14 mouse cellular contexts compared by ENCODE assay signal in the genomic region with DNA sequence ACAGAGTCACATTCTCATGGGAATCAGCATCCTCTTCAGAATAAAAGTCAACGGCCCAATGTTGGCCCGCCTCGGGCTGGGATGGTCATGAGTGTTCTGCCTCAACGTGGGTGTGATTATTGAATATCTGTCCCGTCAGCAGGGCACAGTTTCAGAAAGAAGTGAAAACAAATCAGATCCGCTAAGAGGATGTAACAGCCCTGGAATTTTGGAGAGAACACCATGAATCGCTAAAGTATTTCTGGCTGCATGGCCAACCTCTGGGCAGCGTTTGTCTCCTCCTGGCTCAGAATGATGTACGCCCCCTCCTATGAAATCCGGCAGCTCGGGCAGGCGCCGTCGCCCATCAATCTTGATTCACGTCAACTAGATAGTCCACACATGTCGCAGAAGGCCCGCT.
A peak's percentile ranks its signal among the peaks of the same experiment; 100 is the strongest.
DNase-seq lines count a peak whose midpoint lies in the region; ATAC-seq and TF ChIP-seq lines count a peak whose summit lies in the region.
"Had no signal": no experiment of that assay in that cellular context is flagged by ENCODE, and none has a peak within 500 bp of the region (broad histone marks: within the 10 kb centered on the region; RNA-seq: fewer than 3 reads in every experiment).

No protein-coding gene starts in this region.

- no peak for TF ChIP-seq CTCF in kidney, adult 2 months (conservative IDR thresholded peaks at IDR 0.05; ENCODE audit: insufficient read depth, insufficient read length, low read depth, low read length)
- no peak for TF ChIP-seq CTCF in hindbrain, postnatal 0 days (IDR thresholded peaks at IDR 0.05; ENCODE audit: low read depth)
- no peak for TF ChIP-seq CTCF in stomach, postnatal 0 days (IDR thresholded peaks at IDR 0.05; ENCODE audit: low read depth)

- peaks cover 10% of the 10 kb centered on the region; the same call in 1 of the 2 replicates for H3K4me1 ChIP-seq in kidney, adult 2 months (ENCODE audit: control insufficient read depth, insufficient read depth, low read length)
- H3K4me1 ChIP-seq in kidney, embryonic 16.5 days (ENCODE audit: insufficient read depth, low read length) = peaks cover 15% of the 10 kb centered on the region
- no peaks in the 10 kb centered on the region for H3K4me1 ChIP-seq in hindbrain, postnatal 0 days (ENCODE audit: insufficient read depth, low read length)
- H3K4me1 ChIP-seq in stomach, postnatal 0 days (replicated peaks; ENCODE audit: control insufficient read depth, insufficient read depth) = no peaks in the 10 kb centered on the region
- H3K4me1 ChIP-seq: hindbrain, embryonic 12.5 days; limb, embryonic 10.5 days had no signal

- no peak for ATAC-seq in kidney, embryonic 16.5 days (ENCODE audit: low FRiP score, low TSS enrichment)
- ATAC-seq in monocyte, adult 5-6 weeks (replicated peaks; ENCODE audit: insufficient number of reproducible peaks, low FRiP score, low TSS enrichment, poor library complexity, severe bottlenecking) = no peak
- ATAC-seq in hindbrain, postnatal 0 days = no peak
- no peak for ATAC-seq in stomach, postnatal 0 days (ENCODE audit: low FRiP score, low TSS enrichment)

- no peaks in the 10 kb centered on the region for H3K9me3 ChIP-seq in kidney, embryonic 16.5 days (ENCODE audit: low read length)
- no peaks in the 10 kb centered on the region for H3K9me3 ChIP-seq in hindbrain, postnatal 0 days (ENCODE audit: low read length)
- no peaks in the 10 kb centered on the region for H3K9me3 ChIP-seq in stomach, postnatal 0 days (ENCODE audit: control insufficient read depth, low read length)
- H3K9me3 ChIP-seq: embryonic facial prominence, embryonic 13.5 days; hindbrain, embryonic 12.5 days; limb, embryonic 10.5 days had no signal

- H3K36me3 ChIP-seq in kidney, adult 2 months (ENCODE audit: control insufficient read depth, insufficient read depth, low read length) = no peaks in the 10 kb centered on the region; the same call in 1 of the 2 replicates
- 0 out of 2 replicates have a peak, but pooled peaks cover 5% of the 10 kb centered on the region for H3K36me3 ChIP-seq in kidney, embryonic 16.5 days (ENCODE audit: insufficient read depth, low read length)
- H3K36me3 ChIP-seq in hindbrain, postnatal 0 days (ENCODE audit: insufficient read depth, low read length) = no peaks in the 10 kb centered on the region
- no peaks in the 10 kb centered on the region for H3K36me3 ChIP-seq in stomach, postnatal 0 days (ENCODE audit: control insufficient read depth, insufficient read depth, low read length)
- H3K36me3 ChIP-seq: hindbrain, embryonic 12.5 days; limb, embryonic 10.5 days had no signal

- WGBS in kidney, adult 2 months = 74% methylated on average over 17 of the region's 17 CpGs
- WGBS in kidney, embryonic 16.5 days = 80% methylated on average over 17 of the region's 17 CpGs
- 87% methylated on average over 17 of the region's 17 CpGs for WGBS in hindbrain, postnatal 0 days
- 58% methylated on average over 17 of the region's 17 CpGs for whole genome bisulfite sequencing in stomach, postnatal 0 days

- H3K9ac ChIP-seq in kidney, embryonic 16.5 days (replicated peaks; ENCODE audit: low read length) = no peak overlapping the region
- no peak overlapping the region for H3K9ac ChIP-seq in hindbrain, postnatal 0 days (replicated peaks; ENCODE audit: low read length)
- no peak overlapping the region for H3K9ac ChIP-seq in stomach, postnatal 0 days (ENCODE audit: low read length)
- H3K9ac ChIP-seq: embryonic facial prominence, embryonic 13.5 days; hindbrain, embryonic 12.5 days had no signal

- H3K4me2 ChIP-seq in kidney, embryonic 16.5 days (replicated peaks; ENCODE audit: low read depth, low read length) = no peak overlapping the region
- no peak overlapping the region for H3K4me2 ChIP-seq in hindbrain, postnatal 0 days (ENCODE audit: low read depth, low read length)
- no peak overlapping the region for H3K4me2 ChIP-seq in stomach, postnatal 0 days (replicated peaks; ENCODE audit: low read depth)
- H3K4me2 ChIP-seq: embryonic facial prominence, embryonic 13.5 days; hindbrain, embryonic 12.5 days had no signal

- TF ChIP-seq POLR2A in kidney, adult 2 months (IDR thresholded peaks at IDR 0.05; ENCODE audit: low read depth, low read length) = no peak

- H3K27ac ChIP-seq in kidney, adult 2 months (ENCODE audit: insufficient read depth, low read depth, low read length) = no peak overlapping the region
- no peak overlapping the region for H3K27ac ChIP-seq in kidney, embryonic 16.5 days (ENCODE audit: low read length)
- no peak overlapping the region for H3K27ac ChIP-seq in hindbrain, postnatal 0 days
- no peak overlapping the region for H3K27ac ChIP-seq in stomach, postnatal 0 days (replicated peaks)
- H3K27ac ChIP-seq: embryonic facial prominence, embryonic 13.5 days; hindbrain, embryonic 12.5 days; limb, embryonic 10.5 days; macrophage had no signal

- H3K27me3 ChIP-seq in kidney, adult 2 months (replicated peaks; ENCODE audit: control insufficient read depth, insufficient read depth, low read length) = no peaks in the 10 kb centered on the region
- no peaks in the 10 kb centered on the region for H3K27me3 ChIP-seq in kidney, embryonic 16.5 days (ENCODE audit: insufficient read depth, low read length)
- H3K27me3 ChIP-seq in hindbrain, postnatal 0 days (ENCODE audit: insufficient read depth, low read length) = no peaks in the 10 kb centered on the region
- H3K27me3 ChIP-seq in stomach, postnatal 0 days (ENCODE audit: control insufficient read depth, insufficient read depth, low read length) = no peaks in the 10 kb centered on the region
- H3K27me3 ChIP-seq: embryonic facial prominence, embryonic 13.5 days; hindbrain, embryonic 12.5 days had no signal

- TF ChIP-seq EP300 in stomach, postnatal 0 days (optimal IDR thresholded peaks at IDR 0.05) = no peak

- peak; percentile 39 for DNase-seq in kidney, adult 2 months
- peak; percentile 52 for DNase-seq in adrenal gland, postnatal 14 days
- DNase-seq in heart, adult 9 months (ENCODE audit: low spot score in 2 of 2) = peak; percentile 71 to 80
- DNase-seq in lung, postnatal 25 days (ENCODE audit: low spot score) = peak; percentile 53
- DNase-seq in hindbrain, postnatal 0 days (ENCODE audit: low spot score) = no peak
- no peak for DNase-seq in stomach, postnatal 0 days (ENCODE audit: low spot score)
- DNase-seq: cerebellum, adult 9-11 months; thymus, postnatal 4 days had no signal

- H3K4me3 ChIP-seq in kidney, adult 2 months (ENCODE audit: insufficient read depth, low read depth, low read length) = no peak overlapping the region
- no peak overlapping the region for H3K4me3 ChIP-seq in kidney, embryonic 16.5 days (ENCODE audit: low read length)
- no peak overlapping the region for H3K4me3 ChIP-seq in hindbrain, postnatal 0 days (ENCODE audit: low read length)
- H3K4me3 ChIP-seq in stomach, postnatal 0 days (ENCODE audit: low read depth, low read length) = no peak overlapping the region
- H3K4me3 ChIP-seq: embryonic facial prominence, embryonic 13.5 days; hindbrain, embryonic 12.5 days; limb, embryonic 10.5 days had no signal

Comparison
In these comparisons a context has a peak if more than half of its experiments do, and no peak if none do; other contexts are left out.
1. DNase-seq: peak in kidney, adult 2 months (single experiment), adrenal gland, postnatal 14 days (single experiment), heart, adult 9 months (2 of 2) and lung, postnatal 25 days (single experiment); none in hindbrain, postnatal 0 days (single experiment) and stomach, postnatal 0 days (single experiment).